Mouse (Mus musculus) c-Kit-negative CD71-positive TER-119-positive erythroid progenitor cells, embryonic 14.5 days (primary cell): ENCODE measurements around the gene Zfp990.
"Not testable (repeated sequence)": the region's sequence is repeated elsewhere in the genome, so short reads cannot be mapped to it uniquely, and the experiment has no call there.

Experiments used
- DNase-seq: peaks from one replicate; pipeline ENCODE4 v3.0.0-alpha.2; 2013; ENCODE audit warnings: low read depth, low spot score

Gene Zfp990

GRCm38 (mm10) chr4:145510459-145510858 is at the start of gene Zfp990:
Gene Zfp990, plus strand, starts transcription at chr4:145510759.
- DNase-seq = not testable (repeated sequence)

DNA sequence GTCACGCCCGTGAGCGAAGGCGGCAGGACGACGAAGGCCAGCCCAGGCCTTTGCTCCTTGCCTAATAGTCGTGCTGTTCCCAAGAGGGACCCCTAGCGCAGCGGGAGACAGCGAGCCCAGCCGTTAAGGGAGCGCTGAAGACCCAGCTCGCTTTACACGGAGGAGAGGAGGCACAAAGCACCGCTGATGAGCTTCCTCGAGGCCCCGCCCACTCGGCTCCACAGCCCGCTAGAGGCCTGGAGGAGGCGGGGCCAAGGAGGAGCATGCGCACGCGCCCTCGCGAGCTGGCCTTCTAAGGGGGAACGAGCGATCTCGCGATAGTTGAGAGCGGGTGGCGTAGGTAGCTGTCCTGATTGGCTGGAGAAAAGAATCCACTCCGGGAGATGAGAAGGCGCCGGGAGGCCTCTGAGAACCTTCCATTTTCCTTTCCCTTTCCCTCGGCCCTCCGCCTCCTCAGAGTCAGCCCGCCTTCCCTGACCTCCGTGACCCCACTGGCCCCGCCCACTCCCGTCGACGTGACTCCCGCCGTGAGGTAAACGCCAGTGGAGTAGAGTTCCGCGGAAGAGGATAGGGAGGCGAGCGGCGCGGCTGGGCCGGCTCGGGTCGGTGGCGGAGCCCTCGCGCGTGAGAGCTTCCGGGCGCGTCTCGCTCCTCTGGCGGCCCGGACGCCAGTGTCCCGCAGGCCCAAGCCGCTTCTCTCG is 46.9 kb upstream of the Zfp990 start:
- not testable (repeated sequence) for DNase-seq

DNA sequence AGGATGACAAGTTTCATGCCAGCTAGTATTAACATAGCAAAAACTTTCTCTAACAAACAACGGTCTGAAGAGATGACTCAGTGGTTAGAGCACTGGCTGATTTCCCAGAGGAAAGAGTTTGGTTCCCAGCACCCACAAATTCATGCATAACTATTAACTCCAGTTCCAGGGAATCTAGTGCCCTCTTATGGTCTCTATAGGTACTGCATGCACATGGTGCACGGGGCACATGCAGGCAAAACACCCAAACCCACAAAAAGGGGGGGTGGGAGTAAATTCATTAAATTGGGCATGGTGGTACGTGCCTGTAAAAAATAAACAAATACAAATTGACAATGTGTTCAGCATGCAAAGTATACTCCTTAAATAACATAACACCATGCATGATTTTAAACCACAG is 32.4 kb upstream of the Zfp990 start:
- DNase-seq = no peak

GRCm38 (mm10) chr4:145480699-145481098 is 29.9 kb upstream of the Zfp990 start:
- DNase-seq = not testable (repeated sequence)

GRCm38 (mm10) chr4:145489396-145489795 is 21.2 kb upstream of the Zfp990 start:
- no peak for DNase-seq

DNA sequence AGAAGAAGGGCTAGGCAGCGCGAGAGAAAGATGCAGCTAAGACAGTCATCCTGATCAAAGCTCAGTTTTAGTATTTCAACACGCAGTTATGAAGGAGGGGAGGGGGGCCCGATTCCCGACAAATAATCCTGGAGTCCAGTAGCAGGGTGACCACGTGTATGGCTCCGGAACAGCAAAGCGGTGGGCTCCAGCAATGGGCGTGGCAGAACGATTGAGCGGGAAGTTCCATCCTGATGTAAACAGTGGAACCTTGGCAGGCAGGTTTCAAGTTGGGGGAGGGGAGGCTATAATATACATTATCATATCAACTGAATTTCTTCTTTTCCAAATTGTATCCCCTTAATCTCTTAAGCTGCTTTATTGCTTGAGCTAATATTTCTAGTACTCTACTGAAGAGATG is 18.4 kb upstream of the Zfp990 start:
- DNase-seq = no peak

DNA sequence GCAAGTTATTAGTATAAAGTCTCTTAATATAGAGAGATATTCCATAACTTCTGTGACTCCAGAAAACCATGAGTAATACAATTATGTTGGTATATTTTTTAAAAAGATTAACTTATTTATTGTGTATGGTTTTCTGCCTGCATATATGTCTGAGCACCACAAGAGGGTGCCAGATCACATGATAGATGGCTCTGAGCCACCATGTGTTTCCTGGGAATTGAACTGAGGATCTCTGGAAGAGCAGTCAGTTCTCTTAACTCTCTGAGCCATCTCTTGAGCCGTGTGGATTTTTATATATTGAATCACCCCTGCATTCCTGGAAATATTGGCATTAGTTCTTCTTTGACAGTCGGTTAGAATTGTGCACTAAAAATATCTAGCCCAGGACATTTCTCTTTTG is 17.2 kb upstream of the Zfp990 start:
- not testable (repeated sequence) for DNase-seq

DNA sequence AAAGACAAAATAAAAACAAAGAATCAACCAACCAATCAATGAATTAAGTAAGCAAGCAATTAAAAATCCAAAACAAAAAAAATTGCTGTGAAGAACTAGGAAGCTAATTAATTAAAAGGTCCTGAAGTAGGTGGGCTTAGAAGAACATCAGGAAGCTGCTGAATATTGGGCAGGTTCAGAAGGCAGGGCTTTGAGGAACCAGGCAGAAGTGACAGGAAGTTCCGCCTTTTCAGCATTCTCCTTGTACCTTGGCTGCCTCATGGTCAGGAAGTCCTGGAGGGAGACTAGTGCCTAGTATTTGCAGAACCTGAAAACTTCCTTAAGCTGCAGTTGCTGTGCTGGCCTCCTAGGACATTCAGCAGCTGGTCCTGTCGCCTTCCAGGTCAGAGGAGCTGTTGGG is 4.1 kb downstream of the Zfp990 start:
- not testable (repeated sequence) for DNase-seq

DNA sequence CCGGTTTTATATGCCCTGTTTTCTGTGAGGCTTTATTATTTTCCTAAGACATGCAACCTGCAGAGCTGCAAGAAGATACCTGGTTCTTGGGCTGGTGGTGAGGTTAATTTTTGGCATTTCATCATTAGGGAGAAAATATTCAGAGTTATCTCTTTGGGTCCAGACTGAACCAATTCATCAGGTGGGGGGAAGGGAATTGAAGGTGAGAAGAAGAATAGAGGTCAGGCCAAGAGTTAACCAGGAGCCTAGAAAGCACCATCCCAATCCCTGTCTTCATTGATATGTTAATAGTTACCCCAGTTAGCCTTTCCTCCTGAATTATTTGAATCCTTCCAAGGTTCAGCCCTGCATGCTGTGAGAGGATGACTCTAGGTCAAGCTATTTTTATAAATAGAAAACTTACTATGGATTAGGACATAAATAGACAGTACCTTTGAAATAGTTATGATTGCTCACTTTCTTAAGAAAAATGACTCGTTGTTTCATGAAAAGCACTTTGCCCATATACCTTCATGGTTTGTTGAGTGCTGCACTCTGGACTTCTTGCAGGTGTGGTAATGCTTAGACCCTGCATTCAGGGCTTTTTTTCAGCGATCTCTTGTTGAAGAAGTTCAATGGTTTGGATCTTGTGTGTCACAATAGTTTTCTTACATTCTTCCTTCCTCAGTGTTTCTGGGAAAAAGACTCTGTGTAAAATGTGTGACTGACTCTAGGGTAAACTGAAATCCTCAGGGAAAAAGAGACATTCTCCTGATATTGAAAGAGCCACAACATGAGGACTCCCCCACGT is 5.4 kb downstream of the Zfp990 start:
- DNase-seq = not testable (repeated sequence)

- not testable (repeated sequence) for DNase-seq
Observed at GRCm38 (mm10) chr4:145517391-145517790, 6.8 kb downstream of the Zfp990 start.

GRCm38 (mm10) chr4:145543861-145544260 is 33.3 kb downstream of the Zfp990 start:
- DNase-seq = not testable (repeated sequence)

DNA sequence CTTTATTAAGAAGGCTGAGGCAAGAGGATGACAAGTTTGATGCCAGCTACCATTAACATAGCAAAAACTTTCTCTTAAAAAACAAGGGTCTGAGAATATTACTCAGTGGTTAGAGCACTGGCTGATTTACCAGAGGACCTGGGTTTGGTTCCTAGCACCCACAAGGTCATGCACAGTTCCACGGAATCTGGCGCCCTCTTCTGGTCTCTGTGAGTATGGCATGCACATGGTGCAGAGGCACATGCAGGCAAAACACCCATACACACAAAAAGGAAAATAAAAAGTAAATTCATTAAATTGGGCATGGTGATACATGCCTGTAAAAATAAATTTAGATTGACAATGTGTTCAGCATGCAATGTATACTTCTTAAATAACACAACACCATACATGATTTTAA is 34.5 kb downstream of the Zfp990 start:
- not testable (repeated sequence) for DNase-seq

DNA sequence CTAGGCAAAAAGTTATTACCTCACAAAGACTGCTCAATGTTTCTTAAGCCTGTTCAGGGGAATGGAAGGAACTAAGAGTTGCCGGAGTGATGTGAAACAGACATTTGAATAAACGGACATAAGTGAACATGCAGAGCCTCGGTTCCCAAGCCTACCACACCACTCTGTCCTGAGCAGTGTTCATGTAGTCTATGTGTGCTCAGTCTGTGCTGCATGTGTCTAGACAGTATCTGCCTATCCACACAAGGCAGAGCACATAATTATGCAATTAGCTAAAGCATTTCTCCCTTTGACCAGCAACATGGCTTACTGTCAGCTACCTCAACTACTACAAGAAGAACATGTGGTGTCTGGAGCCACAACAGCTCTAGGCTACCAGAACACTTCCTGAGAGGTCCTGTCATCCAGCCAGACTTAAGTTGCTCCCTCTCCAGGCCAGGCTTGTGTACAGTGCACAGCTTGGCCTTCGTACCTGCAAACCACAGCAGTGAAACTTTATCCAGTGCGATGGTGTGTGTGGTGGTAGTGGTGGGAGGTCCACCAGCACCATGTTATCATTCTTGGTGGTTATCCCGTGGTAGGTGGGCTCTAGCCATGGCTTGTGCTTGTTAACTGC is 35.3 kb downstream of the Zfp990 start:
- not testable (repeated sequence) for DNase-seq

GRCm38 (mm10) chr4:145546477-145546876 is 35.9 kb downstream of the Zfp990 start:
- DNase-seq = not testable (repeated sequence)

- no peak for DNase-seq
Observed at GRCm38 (mm10) chr4:145556680-145557079, 46.1 kb downstream of the Zfp990 start.

DNA sequence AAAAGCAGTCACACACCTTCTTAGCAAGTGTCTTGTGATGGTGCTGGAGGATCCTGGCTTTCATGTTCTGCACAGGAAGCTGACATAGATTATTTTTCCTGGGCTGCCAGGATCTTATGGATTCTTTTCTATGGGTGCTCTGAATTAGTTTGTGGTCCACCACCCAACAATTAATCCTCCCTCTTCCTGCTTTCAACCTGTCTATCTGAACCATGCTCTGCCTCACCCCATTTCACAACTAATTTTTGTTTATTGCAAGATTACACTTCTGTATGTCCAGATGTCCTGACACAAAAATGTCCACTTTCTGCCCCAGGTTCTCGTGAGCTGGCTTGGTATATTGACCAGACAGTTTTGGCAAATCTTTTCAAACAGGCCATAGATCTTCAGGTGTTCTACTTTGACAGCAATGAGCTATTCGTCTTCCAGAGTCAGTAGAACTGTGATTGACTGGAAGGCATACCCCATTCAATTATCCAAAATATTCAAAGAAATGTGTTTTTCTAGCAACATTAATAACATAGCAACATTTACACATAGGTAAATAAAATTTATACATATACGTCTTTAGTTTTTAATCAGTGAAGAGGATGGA is 49.0 kb downstream of the Zfp990 start:
- DNase-seq = no peak

GRCm38 (mm10) chr4:145564111-145564821 is 53.7 kb downstream of the Zfp990 start:
- DNase-seq = no peak

GRCm38 (mm10) chr4:145570461-145570860 is 59.9 kb downstream of the Zfp990 start:
- not testable (repeated sequence) for DNase-seq

DNA sequence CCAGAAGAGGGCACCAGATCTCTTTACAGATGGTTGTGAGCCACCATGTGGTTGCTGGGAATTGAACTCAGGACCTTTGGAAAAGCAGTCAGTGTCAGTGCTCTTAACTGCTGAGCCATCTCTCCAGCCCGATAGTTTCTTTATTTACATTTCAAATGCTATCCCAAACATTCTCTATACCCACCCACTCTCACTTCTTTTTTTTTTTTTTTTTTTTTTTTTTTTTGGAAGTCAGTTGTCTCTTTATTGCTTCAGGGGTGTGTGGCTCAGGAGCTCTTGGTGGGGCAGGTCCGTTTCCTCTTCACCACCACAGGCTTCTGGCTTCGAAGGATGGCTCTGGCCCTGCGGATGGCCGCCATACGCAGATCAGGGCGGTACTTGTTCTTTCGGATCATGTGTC is 66.1 kb downstream of the Zfp990 start:
- DNase-seq = not testable (repeated sequence)

DNA sequence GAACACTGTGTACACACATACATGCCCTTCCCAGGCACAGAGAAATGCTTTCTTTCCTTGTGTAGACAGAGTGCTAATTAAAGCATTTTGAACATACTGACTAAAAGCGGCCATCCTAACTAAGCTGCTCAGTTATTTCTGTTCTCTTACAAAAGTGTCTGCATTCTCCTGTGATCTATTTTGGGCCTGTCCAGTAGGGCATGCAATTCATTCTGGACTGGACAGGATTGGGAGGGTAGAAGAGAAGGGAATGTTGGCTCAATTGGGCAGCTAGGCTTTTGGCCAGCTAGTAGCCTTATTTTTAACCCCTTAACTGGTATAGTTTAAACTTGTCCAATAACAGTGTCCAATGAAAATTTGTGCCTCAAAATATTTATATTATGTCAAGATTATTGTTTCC is 69.8 kb downstream of the Zfp990 start:
- not testable (repeated sequence) for DNase-seq

GRCm38 (mm10) chr4:145585078-145585477 is 74.5 kb downstream of the Zfp990 start, which contains the start of gene Gm13212:
Gene Gm13212, plus strand, starts transcription at chr4:145585166.
- not testable (repeated sequence) for DNase-seq
